Mouse (Mus musculus): ENCODE data around the gene Coa6.

- no peak for TF ChIP-seq POLR2A (IDR thresholded peaks at IDR 0.05; ENCODE audit: extremely low read depth, insufficient read depth, low read length)
- no peak for TF ChIP-seq CTCF (IDR thresholded peaks at IDR 0.05; ENCODE audit: extremely low read depth, insufficient read depth, low read length)
Measured at GRCm38 (mm10) chr8:126382216-126382615, 40.1 kb upstream of the Coa6 start.
